Mouse (Mus musculus) E14TG2a.4 (cell line): ENCODE data around the gene Tspan5.

Source experiments
- CTCF ChIP-seq: conservative IDR thresholded peaks from 2 replicates; pipeline ENCODE4 v1.5.1; 2014; ENCODE audit warnings: low read length
- NANOG ChIP-seq: IDR thresholded peaks from 2 replicates; pipeline ENCODE4 v1.6.1; 2014; ENCODE audit warnings: borderline replicate concordance, low read length, mixed read lengths
- POU5F1 ChIP-seq: IDR thresholded peaks from 2 replicates; pipeline ENCODE4 v1.6.1; 2014; ENCODE audit warnings: low read length, borderline replicate concordance

DNA sequence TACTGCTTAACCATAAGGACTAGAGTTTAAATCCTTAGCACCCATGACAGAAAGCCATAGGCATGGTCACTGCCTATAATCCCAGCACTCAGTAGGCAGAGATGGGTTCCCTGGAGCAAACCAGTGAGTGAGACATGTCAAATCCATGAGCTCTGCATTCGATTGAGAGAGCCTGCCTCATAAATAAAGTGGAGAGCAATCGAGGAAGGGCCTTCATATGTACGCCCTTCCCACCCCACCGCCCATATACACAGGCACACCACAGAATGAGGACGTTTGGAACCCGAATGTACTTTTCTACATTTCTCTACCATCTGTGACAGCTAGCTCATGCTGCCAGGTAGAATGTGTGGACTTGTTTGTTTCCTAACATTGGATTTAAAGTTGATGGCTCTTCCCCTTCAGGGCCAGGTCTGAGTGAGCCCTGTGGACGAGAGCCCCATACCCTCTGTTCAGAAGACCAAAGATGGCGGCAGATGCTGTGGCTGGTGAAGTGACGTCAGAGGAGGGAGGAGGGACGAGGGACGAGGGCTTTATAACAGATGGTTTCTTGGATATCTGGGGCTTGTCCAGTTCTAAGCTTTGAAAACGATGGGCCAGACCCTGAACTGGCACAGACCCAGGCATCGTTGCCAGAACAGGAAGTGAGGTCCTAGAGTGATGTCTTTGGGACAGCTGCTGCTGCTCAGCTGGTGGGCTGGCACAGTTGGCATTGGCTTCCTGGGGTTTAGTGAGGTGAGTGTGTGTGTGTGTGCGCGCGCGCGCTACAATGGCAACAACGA, 42.1 kb downstream of the Tspan5 start:
- no peak for TF ChIP-seq CTCF
- TF ChIP-seq NANOG, result no peak
- no peak for TF ChIP-seq POU5F1
